Mouse (Mus musculus) c-Kit-positive CD71-negative TER-119-negative erythroid progenitor cells, embryonic 14.5 days (primary cell): ENCODE results near the gene Atp5h.
A peak's percentile ranks its signal among the peaks of the same experiment; 100 is the strongest.
"Not testable (repeated sequence)": the region's sequence is repeated elsewhere in the genome, so short reads cannot be mapped to it uniquely, and the experiment has no call there.

ENCODE experiments used
- DNase-seq: peaks from one replicate; pipeline ENCODE4 v3.0.0-alpha.2; 2013; ENCODE audit warnings: low read depth

Atp5h gene

DNA sequence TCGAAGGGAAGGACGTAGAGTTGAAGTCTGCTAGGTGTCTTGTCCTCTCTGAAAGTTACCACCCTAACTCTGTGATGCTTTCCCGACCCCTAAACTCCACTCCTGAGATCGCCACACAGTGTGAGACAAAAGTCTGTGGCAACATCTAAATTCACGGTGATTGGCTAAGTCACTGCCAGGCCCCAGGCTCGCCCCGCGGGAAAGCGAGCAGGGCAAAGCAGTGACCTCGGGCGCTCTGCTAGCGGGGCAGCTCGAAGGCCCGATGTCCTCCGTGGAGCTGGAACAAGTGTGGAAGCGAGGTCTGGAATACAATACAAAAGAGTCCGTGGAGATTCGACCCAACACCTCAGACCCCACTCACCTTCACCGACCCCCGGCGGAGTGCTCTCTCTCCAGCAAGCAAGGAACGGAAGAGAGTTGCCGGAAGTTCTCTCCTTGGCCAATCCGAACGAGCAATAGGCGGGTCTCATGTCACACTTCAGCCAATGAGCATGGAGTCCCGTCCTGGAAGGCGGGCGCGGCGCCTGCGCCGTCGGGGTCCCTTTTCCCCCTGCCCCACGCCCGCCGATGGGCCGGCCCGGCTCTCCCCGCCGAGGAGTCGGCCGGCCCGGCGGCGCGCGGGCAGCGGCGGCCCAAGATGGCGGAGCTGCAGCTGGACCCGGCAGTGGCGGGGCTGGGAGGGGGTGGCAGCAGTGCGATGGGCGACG lies at the start of gene Atp5h, which contains the start of gene Kctd2:
TSS of gene Atp5h (minus strand) at position 432 of the 707 bp plus-strand sequence.
TSS of gene Kctd2 (plus strand) at position 598 of the 707 bp plus-strand sequence.
- DNase-seq = peak; percentile 91

DNA sequence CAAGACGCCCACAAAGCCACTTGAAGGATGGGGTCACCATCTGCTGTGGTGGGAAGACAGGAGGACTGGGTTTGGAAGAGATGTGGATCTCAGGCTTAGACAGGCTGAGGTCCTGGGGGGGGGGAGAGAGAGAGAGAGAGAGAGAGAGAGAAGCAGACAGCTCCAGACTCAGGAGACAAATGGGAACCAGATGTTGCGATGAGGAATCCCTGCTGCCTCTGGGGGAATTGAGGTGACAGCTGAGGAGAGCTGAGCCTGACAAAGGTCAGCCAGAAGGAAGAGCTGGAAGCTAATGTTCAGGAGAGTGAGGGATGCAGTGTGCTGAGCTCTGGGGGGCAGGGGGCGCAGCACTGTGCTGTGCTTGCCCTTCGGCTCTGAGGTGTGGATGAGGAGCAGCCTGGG lies 47.5 kb upstream of the Atp5h start:
- DNase-seq = no peak

DNA sequence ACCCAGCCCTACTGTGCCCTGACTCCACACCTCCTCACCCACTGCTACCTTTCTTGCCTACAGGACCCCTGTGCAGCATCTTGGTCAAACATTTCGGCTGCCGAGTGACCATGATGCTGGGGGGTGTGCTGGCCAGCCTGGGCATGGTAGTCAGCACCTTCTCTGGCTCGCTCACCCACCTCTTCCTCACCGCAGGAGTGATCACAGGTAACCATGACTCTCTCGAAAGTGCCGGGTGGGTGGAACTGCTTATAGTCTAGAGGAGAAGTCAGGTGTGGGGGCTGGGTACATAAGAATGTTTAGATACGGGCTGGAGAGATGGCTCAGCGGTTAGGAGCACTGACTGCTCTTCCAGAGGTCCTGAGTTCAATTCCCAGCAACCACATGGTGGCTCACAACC lies 45.1 kb upstream of the Atp5h start:
- no peak for DNase-seq

DNA sequence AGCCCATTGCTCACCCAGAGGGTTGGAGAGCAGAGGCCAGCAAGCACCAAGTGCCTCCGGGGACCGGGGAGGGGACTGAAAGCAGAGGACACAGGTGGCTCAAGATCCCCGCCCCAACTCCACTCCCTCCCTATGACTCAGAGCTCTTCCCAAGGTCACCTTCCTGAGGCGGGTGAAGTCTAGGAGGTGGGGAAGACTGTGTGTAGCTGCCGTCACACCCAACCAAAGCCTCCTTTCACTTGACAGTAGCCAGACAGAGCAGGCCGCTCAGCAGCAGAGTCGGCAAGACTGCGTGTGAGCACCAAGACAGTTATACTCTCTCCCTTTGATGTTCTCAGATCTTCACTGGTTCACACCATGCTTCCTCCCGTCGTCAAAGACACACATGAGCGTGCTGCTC lies 43.6 kb upstream of the Atp5h start:
- no peak for DNase-seq

DNA sequence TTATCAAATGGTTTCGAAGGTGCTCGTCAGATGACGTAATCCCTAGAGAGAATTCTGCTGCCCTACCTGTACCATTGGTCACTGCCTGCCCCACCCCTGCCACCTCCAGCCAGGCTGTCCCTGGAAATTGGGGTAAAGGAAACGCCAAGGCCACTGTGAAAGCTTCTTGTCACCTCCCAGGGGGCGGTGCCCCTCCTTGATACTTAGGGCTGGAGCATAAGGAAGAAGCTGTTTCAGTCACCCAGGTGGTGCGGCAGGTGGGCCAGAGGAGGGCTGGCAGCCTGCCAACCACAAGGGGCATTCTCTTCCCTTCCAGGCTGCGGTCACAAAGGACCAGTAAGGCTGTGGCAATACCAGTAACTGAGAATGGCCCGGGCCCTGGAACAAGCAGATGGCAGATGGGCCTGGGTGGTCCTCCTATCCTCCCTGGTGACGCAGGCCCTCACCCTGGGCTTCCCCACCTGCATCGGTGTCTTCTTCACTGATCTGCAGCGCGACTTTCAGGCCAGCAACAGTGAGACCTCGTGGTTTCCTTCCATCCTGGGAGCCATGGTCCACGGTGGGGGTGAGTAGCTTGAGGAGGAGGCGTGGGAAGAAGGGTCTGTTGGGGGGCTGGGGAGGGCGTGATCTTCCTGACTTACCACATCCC lies 42.6 kb upstream of the Atp5h start, which contains the start of gene Slc16a5:
TSS of gene Slc16a5 (plus strand) at position 232 of the 649 bp plus-strand sequence.
- DNase-seq = no peak

DNA sequence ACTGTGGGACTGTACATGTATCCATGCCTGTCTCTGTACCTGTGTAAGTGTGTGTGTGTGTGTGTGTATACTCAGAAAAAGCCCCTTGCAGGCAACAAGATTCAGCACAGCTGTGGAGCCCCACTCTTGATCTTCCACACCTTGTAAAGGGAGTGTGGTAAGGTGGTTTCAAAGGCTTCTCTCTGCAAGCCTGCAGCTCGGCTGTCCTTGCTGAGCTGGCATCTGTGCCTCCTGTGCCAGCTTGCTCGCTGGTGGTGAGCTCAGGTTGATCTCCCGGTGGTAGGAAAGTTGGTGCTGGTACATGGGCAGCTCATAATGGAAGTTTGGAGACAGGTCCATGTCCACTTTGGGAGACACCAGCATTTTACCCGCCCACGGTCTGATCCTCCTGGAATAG lies 42.1 kb upstream of the Atp5h start:
- DNase-seq = no peak

DNA sequence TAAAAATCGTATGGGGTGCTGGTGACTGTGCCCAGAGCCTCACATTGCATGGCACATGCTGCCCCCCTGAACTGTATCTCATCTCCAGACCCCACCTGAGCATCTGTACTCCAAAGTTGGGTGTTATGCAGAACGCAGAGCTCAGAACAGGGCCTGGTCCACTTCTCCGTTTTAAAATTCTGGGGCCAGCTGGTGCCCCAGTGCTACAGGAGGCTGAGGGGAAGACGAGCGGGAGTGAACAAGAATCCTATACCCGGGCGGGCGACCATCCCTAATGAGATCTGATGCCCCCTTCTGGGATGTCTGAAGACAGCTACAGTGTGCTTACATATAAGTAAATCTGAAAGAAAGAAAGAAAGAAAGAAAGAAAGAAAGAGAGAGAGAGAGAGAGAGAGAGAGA lies 41.2 kb upstream of the Atp5h start:
- no peak for DNase-seq

DNA sequence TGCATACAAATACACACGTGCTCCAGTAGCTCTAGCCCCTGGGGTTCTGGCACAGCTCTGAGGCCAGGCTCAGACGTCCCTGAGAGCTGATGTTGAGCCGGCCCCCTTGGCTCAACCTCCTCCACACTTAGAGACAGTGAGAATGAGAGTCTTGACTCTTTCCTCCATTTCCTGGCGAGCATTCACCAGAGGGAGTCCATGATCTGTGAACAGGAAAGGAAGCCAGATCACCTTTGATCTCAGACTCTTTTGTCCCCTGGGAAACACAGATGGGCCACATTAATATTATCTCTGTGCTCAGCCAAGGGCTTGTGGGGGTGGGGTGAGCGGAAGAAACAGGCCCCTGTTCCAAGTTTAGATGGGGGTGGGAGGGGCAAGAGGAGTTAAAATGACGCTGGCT lies 37.6 kb upstream of the Atp5h start:
- no peak for DNase-seq

DNA sequence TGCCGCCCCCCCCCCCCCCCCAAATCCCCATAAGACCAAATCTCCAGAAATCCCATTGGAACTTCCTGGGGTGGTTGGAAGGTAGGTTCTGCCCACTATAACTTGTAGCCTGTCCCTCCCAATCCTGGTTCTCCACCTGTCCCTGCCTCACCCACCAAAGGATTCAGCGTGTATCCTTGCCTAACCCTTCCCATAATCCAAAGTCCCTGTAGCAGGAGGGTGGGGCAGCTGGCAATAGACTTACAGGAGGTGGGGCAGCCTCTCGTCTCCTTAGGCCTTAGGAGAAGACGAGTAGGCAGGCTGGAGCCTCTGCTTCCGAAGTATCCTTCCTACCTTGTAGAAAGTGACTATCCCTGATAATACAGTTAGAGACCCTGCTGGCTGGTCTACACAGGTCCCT lies 36.4 kb upstream of the Atp5h start:
- DNase-seq = no peak

DNA sequence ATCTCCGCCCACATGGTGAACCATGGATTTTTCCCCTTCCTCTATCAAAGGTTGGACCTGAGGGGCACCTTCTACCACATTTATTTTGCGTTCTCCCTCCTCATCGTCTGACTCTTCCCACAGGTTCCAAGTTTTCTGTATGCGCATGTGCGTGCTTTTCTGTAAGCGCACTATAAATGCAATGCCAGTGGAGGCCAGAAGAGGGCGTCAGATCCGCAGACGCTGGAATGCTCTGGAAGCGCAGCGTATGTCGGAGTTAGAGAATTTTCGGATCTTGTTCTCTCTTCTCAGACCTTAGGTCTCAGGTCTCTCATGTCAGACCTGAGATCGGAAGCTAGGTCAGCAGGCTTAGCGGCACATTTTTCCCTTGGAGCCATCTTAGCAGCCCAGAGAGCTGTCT lies 35.9 kb upstream of the Atp5h start:
- DNase-seq = no peak

DNA sequence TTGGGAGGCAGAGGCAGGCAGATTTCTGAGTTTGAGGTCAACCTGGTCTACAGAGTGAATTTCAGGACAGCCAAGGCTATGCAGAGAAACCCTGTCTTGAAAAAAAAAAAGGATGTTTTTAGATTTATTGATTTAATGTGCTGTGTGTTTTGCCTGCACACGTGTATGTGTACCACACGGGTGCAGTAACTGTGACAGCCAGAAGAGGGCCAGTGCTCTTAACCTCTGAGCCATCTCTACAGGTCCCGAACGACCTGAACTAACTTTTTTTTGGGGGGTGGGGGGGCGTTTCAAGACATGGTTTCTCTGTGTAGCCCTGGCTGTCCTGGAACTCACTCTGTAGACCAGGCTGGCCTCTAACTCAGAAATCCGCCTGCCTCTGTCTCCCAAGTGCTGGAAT lies 35.1 kb upstream of the Atp5h start:
- DNase-seq = not testable (repeated sequence)

DNA sequence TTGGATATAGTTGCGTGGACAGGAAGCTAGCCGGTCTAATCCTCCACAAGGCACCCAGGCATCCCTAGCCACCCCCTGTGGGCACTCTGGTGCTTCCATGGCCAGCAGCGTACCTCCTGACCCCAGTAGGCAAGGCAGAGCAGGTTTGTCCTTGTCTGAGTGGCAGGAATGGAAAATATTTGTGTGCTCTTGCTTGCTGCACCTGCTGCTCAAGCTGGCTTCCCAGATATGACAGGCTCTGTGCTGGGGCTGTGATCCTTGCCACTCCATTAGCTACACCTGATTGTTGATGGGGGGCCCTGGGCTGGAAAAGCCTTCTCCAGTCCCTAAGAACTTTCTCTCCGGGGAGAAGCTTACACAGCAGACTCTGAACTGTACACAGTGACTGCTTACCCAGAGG lies 33.5 kb upstream of the Atp5h start:
- no peak for DNase-seq

DNA sequence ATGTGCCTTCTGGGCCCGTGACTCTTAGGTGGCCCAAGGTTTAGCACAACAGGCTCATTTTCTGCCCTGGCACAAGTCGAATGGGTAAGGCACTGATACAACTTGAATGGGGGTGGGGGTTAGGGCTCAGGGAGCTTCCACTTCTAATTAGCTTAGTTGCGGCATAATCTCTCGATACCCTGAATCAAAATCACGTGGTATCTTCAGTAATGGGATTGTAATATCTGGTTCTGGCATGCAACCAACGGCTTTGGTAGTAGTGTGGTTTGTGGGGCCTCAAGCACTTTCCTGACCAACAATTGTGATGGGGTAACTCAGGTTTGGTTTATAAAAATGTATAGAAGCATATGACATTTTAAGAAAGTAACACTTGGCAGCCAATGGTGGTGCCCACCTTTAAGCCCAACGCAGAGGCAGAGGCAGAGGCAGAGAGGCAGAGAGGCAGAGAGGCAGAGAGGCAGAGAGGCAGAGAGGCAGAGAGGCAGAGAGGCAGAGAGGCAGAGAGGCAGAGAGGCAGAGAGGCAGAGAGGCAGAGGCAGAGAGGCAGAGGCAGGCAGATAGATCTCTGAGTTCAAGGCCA lies 32.6 kb upstream of the Atp5h start:
- no peak for DNase-seq

DNA sequence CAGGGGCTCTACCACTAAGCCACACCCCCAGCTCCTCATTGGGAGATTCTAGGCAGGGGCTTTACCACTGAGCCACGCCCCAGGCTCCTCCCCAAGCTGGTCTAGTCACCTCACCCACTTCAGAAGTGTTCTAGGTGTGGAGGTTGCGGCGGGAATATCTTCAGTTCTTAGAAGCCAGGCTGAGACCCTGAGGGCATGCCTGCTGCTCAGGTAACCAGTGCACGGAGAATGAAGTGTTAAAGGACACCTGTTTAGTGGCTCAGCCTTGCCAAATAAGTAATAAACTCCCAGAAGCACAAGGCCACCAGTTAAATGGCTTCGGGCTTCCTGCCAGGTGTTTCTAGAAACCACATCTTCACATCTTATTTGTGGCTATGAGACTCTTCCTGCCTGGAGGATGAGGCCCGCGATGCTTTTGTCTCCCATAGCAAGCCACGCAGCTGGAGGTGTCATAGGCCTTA lies 32.0 kb upstream of the Atp5h start:
- no peak for DNase-seq

DNA sequence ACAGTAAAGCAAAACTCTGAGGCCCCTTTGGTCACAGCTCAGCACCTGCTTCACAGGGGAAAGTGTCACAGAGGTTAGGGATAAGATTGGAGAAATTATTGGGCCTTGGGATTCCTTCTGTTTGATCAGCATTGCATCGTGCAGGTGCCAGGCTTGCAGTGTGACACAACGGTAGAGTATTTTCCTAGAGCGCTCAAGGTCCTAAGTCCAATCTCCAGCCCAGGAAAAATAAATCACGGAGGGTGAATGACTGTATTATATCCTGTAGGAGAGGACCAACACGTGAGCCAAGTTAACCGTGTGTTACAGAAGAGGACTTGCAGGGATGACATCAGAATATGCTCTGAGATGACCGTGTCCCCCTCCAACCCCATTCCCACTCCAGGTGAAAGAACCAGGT lies 30.4 kb upstream of the Atp5h start:
- no peak for DNase-seq

DNA sequence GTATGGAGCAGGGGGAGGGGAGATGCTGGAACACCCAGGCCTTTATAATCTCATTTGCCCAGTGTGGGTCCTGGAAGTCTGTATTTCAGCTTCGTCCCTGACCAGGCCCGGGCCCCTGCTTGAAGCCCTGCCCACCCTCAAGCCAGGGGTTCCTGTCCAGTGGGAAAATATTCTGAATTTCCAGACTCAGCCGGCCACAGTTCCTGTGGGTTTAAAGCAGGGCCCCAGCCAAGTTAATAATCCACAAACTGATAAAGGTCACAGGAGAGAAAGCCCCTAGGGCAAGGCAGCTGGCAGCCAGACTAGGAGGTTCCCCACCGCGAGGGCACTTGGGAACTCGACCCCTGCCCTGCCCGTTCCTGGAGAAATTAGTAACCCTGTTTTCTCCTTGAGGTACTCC lies 29.2 kb upstream of the Atp5h start:
- no peak for DNase-seq

DNA sequence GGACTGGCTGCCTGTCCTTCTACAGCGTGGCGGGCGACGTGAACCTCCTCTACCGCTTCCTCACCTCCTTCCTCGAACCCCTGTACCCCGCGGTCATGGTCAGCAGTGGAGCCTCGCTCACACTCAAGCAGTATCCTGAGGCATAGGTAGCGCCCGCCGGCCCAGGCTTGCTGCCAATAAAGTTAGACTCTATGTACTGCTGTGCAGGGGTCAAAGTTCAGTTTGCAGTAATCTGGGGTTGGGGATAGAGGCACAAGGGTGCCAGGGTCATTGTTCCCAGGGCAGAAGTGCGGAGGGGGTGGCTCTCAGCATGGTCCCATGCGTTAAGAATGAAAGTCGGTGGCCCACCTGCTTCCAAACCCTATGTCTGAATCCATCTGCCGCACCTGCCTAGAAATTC lies 28.3 kb upstream of the Atp5h start:
- no peak for DNase-seq

DNA sequence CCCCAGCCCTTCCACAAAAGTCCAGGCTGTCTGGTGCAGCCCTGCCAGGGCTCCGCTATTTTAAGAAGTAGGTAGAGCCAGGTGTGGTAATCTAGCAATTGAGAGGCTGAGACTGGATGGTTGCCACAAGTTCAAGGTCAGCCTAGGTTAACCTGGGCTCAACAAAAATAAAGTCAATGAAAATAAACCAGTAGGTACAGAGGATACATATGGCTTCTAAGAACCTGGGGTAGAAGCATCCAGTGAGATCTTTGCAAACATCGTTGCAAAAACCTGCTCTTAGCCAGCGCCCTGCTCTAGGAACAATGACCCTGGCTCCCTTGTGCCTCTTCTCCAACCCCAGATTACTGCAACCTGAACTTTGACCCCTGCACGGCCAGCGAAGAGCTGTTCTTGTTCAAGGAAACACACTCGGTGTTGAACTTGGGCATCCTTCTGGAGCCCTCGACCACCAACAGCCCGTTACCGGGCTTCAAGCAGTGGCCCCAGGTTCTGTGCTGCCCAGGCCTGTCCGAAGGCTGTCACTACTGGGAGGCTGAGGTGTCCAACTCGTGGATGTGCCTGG lies 27.6 kb upstream of the Atp5h start:
- DNase-seq = no peak

DNA sequence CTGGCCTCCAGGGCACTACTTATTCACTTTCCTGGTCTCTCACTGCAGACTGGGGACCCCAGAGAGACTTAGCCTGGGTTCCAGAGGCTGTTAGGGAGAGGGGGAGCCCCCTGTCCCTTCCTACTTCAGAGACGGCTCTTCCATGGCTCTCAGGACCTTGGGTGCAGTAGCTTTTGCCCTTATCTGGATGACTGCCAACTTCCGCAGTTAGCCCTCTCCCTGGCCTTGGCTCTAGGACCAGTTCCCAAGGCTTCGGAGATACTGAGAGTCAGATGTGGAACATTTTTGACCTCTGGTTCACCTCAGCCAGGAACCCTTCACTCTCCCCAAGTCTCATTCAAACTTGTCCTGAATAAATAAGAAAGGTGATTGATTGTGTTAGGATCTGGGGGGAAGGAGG lies 27.1 kb upstream of the Atp5h start:
- no peak for DNase-seq

DNA sequence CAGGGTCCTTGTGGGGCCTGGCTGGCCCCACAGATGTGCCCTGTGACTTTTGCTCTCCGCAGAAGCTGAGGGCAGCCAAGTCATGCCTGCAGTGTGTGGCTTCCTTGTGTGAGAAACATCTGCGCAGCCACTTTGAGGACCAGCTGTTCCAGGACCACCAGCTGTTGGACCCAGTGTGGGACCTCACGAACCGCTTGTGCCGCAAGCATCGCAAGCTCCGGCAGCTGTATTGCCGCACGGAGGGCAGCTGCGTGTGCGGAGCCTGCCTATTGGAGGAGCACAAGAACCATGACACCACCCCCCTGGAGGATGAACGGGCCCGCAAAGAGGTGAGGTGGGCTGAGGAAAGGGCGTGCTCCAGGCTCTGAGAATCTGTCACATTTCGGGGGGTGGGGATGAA lies 21.7 kb upstream of the Atp5h start:
- no peak for DNase-seq

DNA sequence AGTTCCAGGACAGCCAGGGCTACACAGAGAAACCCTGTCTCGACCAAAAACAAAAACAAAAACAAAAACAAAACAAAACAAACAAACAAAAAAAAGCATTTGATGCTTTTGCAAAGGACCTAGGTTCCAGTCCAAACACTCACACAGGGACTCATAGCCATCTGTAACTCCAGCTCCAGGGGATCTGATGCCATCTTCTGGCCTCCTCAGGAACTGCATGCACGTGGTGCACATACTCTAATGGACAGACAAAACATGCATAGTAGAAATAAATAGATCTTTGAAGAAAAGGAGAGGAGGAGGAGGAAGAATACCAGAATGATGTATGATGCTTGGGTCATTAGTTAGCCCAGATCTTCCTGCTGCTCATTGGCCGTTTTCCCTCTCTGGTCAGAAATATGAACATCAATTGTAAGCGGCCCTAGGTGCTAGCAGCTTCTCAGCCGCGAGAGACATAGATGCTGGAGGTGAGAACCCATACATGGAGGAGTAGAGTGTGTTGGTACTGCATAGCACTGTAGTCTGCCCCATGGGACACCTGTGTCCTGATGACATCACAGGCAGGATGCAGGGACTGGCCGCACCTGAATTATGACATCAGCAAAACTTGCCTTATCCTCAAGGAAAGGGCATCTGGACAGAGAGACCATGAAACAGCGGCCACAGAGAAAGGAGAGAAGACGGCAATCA lies 20.3 kb upstream of the Atp5h start, which contains the start of gene Trim80:
TSS of gene Trim80 (plus strand) at position 640 of the 690 bp plus-strand sequence.
- no peak for DNase-seq

DNA sequence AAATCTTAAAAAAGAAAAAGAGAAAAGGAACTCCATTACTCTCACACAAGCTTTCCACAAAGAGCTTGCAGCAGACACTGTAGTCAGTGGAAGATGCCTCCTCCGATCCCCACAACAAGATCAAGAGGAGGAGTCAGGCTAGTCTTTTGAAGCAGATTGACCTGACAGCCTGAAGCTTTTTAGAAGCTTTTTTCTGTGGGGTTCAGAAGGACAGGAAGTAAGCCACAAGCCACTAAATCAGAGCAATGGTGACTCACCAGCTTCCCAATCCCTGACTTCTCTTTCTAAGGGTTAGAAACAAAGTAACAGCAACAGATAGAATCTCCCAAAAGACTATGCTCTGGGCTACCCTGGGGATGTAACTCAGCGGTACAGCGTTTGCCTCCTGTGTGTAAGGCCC lies 19.6 kb upstream of the Atp5h start:
- DNase-seq = no peak
